Mouse (Mus musculus): Measurements from ENCODE around the gene Tob2. TPM values are rescaled to one million over a fixed set of nuclear protein-coding genes. Genes with fewer than 3 reads are reported as not detected.

Tob2 gene
- total RNA-seq (2021): 10 to 100 TPM; 66.2 to 67.2 TPM
- long read RNA-seq, experiment 1, full-length matches to known transcripts: 18 of 27 reads
- long read RNA-seq, experiment 1, partial matches to known transcripts: 0 of 27 reads
- long read RNA-seq, experiment 1, other reads (novel, unspliced or antisense): 9 of 27 reads
- long read RNA-seq, experiment 2, full-length matches to known transcripts: 11 of 38 reads
- long read RNA-seq, experiment 2, partial matches to known transcripts: 0 of 38 reads
- long read RNA-seq, experiment 2, other reads (novel, unspliced or antisense): 27 of 38 reads

DNA sequence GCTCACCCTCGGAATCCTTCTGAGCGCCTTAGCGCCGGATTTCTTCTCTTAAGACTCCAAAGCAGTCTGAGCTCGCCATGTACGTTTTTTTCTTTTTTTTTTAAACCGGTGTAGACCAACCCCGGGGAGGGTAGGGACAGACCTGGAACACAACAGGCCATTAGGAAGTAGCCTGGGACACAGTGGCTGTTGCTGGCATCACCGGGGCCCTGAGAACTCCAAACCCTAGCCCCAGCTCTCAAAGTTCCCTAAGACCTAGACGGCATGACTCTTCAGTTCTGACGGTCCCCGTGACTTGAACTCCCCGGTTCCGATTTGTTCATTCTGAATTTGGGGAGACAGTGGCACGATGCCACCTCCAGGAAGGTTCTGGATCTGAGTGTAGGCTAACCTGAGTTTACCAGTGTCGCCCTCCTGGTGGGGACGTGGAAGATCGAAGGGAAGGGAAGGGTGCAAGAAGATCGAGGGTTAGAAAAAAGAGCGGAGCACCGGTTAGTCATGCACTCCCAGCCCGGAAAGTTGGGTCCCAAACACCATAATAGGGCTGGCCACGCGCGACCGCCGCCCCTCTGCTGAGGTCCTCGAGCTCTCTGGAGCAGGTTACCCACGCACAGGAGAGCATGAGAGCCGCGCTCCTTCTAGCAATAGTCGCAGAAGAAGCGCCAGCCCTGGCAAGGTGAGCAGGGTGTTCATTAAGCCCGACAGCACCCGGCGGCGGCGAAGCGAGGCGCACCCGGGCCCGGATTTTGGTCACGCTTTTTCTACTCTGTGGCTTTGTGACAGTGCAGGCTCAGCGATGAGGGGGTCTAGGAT, at the start of gene Tob2:
Gene Tob2 (minus strand): TSS at position 280 of the 813 bp plus-strand sequence.
- DNase-seq (ENCODE audit: low spot score in 2 of 2): peak in 1 of 2 experiments; percentile 31

DNA sequence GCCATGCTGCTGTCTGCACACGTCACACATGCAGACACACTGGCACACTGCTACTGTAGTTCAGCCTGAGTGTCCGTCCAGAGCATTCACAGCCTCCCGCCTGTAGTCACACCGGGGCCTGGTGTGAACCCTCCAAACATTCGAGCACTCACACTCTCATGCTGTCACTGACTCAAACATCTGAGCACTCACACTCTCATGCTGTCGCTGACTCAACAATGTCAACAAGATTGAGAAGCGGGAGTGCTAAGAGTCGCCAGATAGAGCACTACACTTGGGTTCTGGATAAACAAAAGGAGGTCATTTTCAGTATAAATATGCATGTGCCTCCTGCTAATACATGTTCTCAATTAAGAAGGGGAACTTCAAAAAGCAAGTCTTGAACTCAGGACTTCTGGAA, 49.4 kb upstream of the Tob2 start:
- no peak for DNase-seq (ENCODE audit: low spot score in 2 of 2)

DNA sequence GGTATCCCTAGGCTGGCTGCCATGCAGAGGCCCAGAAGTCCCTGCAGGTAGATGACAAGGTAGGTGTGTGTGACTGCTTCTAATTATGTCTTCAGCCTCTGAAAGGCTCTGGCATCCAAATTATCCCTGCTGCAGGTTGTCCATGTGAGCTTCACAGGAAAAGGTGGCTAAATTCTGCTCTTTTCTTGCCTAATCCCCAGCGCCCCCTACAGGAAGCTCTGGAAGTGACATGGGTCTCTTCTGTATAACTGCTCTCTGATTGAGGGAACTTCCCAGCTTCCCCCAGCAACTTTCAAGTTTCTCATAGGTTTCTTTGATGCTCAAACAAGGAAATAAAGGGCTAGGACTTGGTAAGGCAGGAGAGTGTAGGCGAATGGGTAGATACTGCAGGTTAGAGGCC, 46.3 kb upstream of the Tob2 start:
- peak in 1 of 2 experiments; percentile 66 for DNase-seq (ENCODE audit: low spot score in 2 of 2)

DNA sequence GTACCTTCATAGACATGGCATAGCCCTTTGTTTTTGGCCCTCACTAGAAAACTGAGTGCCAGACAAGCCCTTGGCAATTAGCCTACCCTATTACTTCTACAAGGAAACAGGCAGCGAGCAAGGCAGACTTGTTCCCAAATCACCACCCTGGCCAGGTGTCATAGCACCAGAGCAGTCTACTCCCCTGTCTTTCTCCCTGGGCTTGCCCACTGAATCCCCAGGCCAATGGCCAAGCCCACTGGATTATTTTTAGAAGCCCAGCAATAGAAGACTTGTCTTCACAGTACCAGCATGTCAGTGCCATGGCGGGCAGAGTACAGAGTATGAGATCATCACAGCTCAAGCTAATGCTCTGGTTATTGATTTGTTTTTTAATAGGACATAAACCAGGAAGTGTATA, 40.2 kb upstream of the Tob2 start:
- no peak for DNase-seq (ENCODE audit: low spot score in 2 of 2)

- DNase-seq (ENCODE audit: low spot score in 2 of 2): no peak
Measured at GRCm38 (mm10) chr15:81897607-81898285, 39.1 kb upstream of the Tob2 start.

DNA sequence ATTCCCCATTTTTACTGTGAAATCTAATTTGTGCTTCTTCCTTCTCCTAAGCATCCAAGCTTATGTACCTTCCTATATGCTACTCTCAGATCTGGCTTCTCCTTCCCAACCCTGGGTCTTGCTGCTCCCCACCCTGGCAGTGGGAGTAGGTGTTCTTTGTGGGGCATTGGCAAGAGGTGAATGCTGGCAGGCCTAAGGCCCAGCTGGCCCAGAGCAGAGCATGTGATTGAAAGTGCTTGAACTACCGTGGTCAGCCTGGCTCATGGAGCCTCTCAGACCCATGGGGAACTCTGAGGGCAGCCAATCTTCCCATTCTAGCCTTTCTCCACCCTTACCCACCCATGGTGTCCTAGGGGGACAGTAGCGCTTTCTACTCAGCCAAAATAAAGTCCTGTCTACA, 37.8 kb upstream of the Tob2 start:
- no peak for DNase-seq (ENCODE audit: low spot score in 2 of 2)

- DNase-seq (ENCODE audit: low spot score in 2 of 2): no peak
Measured at GRCm38 (mm10) chr15:81894002-81894401, 35.4 kb upstream of the Tob2 start.

- DNase-seq (ENCODE audit: low spot score in 2 of 2): no peak
Measured at GRCm38 (mm10) chr15:81891822-81892580, 33.4 kb upstream of the Tob2 start.

DNA sequence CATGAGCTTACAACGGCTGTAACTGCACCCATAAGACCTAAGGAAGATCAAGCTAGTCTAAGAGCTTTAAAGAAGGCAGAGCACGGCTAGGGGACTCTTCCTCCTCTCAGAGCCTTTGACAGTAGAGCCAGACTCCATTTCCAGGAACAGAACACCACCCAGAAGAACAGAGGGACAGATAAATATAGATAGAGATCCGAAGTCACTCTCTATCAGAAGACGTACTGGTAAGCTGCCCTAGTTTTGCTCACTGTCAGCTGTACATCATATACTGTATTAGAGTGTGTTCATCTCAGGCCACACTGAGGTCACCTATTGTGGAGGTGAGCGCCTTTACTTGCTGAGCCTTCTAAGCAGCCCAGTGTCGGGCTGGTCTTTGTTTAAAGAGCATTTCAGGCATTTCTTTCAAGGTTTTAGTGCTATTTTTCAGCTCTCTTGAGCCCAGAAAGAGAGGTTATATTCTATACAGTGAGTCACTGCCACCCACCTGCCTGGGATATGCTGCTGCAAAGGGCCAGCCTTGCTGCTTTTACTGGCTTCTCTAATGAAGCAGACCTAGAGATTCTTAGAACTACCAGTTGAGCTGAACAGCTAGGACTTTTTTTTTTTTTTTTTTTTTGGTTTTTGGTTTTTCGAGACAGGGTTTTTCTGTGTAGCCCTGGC, 32.7 kb upstream of the Tob2 start:
- DNase-seq (ENCODE audit: low spot score in 2 of 2): no peak

GRCm38 (mm10) chr15:81889175-81889574, 30.6 kb upstream of the Tob2 start:
- no peak for DNase-seq (ENCODE audit: low spot score in 2 of 2)

- no peak for DNase-seq (ENCODE audit: low spot score in 2 of 2)
Measured at GRCm38 (mm10) chr15:81886795-81887550, 28.4 kb upstream of the Tob2 start.

GRCm38 (mm10) chr15:81885418-81885934, 26.9 kb upstream of the Tob2 start:
- DNase-seq (ENCODE audit: low spot score in 2 of 2): no peak

- no peak for DNase-seq (ENCODE audit: low spot score in 2 of 2)
Measured at GRCm38 (mm10) chr15:81882348-81882747, 23.8 kb upstream of the Tob2 start.

DNA sequence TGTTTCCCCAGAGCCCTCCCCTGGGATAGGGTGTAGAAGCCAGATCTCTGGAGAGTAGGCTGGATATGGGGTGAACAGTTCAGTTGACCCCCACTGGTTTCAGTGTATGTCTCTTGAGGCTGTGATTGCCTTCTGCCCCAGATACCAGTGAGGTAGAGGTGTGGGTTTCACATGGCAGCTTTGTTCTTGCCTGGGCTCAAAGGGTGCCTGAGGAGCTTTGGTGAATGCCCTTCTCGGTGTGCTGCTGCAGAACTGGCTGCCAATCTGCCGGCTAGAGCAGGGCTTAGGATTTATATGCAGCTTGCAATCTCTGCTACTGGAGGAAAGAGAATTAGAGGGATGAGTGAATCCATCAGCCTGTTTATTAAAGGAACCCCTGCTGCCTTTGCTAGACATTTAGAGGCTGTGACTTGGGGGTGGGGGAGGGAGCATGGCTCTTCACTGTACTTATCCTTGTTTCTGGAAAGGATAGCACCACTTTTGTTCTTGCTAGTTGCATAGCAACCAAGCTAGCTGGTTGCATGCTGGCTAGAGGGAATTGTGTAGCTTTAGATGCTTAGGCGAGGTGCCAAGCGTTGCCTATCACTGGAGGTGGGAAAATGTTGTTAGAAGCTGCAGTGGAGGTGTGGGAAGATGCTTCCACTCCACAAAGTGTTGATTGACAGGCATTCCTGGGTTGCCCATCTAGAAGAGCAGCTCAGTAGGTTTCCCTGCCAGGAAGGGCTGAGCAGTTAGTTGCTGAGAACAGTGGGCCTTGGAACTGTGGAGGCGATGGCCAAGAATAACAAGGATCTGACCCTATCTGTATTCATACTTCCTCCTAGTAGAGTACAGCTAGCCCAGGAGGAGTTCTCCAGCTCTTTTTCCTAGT, 21.2 kb upstream of the Tob2 start:
- DNase-seq (ENCODE audit: low spot score in 2 of 2): no peak

GRCm38 (mm10) chr15:81872262-81873136, 13.9 kb upstream of the Tob2 start, which contains the start of gene Aco2:
TSS of gene Aco2 (plus strand) at chr15:81872309.
- DNase-seq (ENCODE audit: low spot score in 2 of 2): peak; percentile 96 to 99

DNA sequence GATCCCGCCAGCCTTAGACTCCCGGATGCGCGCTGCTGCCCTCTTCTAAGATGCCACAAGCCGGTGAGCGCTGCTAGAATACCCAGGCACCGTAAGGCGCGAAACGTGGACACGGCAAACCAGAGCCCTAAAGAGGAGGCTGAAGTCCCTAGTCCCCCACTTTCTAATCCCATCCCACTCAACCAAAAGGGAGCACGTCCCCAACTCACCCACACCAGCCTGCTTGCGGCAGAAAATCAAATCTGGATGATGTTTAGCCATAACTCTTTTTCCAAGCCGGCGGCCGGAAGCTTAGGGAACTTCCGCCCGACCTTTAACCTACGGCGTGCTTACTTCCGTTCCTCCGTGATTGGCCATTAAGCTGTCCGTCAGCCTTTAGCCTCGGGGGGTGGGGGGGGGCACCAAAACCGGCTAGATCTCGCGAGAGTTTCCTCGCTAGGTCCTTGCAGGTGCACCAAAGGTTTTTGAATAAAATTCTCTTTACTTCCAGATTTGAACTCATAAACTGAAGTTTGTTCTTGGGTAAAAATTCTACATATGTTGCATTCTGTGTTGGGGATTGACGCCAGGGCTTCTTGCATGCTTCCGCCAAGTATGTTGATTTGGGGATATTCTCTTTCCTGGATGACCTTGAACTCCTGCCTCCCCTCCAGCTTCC, 13.1 kb upstream of the Tob2 start, which contains the start of gene Phf5a:
Gene Phf5a (minus strand): TSS at position 308 of the 658 bp plus-strand sequence.
- DNase-seq (ENCODE audit: low spot score in 2 of 2): peak in 1 of 2 experiments; percentile 63

DNA sequence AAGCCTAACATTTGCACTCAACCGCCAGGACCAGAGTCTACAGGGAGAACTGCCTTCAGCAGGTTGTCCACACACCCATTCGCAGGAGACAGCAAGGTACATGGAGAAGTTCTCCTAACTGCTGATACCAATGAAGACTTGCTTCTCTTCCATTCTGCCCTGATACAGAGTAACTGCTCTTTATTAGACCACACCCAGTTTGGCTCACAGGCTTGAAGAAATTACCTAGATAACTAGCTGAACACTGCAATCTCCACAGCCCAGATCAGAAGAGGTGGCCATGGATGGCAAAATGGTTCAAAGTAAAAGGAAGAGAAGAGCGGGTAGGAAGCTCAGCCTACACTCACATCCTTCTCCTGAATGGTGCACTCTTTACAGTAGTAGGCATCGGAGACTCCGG, 11.4 kb upstream of the Tob2 start:
- no peak for DNase-seq (ENCODE audit: low spot score in 2 of 2)
